Mouse (Mus musculus) MEL (cell line): ENCODE results near the gene Fbxo6. TPM values are rescaled to one million over a fixed set of nuclear protein-coding genes. Genes with fewer than 3 reads are reported as not detected.

Experiments
- DNase-seq: peaks from one replicate; pipeline ENCODE4 v3.0.0; 2011; ENCODE audit warnings: low read depth, low spot score
- H3K27ac ChIP-seq: 2 replicates; pipeline ENCODE4 v1.5.1; 2012; ENCODE audit warnings: low read depth, mild to moderate bottlenecking, control low read depth, low read length, moderate library complexity; ENCODE audit not compliant: control insufficient read depth
- H3K27me3 ChIP-seq, 2 experiments: fragments of 150-350 bp in 1 of 2; sonication (generic) in 1 of 2; 2 replicates each; pipeline ENCODE4 v1.6.1; 2012; ENCODE audit warnings: low read length in 2 of 2, mild to moderate bottlenecking in 2 of 2, improper control_type of control experiment in 1 of 2, moderate library complexity in 1 of 2; ENCODE audit not compliant: insufficient read depth in 2 of 2, control insufficient read depth in 1 of 2
- H3K36me3 ChIP-seq, 2 experiments: 2 replicates each; pipeline ENCODE4 v1.6.1; 2012 to 2014; ENCODE audit warnings: low read length in 2 of 2, improper control_type of control experiment in 1 of 2, inconsistent platforms in 1 of 2, mild to moderate bottlenecking in 1 of 2; ENCODE audit not compliant: insufficient read depth in 2 of 2, control insufficient read depth in 1 of 2
- H3K4me1 ChIP-seq, 2 experiments: fragments of 150-350 bp in 1 of 2; sonication (generic) in 1 of 2; 2 replicates each; pipeline ENCODE4 v1.6.1; 2012; ENCODE audit warnings: low read length in 2 of 2, improper control_type of control experiment in 1 of 2, mild to moderate bottlenecking in 1 of 2; ENCODE audit not compliant: insufficient read depth in 2 of 2, control insufficient read depth in 1 of 2
- H3K4me3 ChIP-seq, 2 experiments: fragments of 150-350 bp in 1 of 2; sonication (generic) in 1 of 2; 2 replicates each; pipeline ENCODE4 v1.5.1; 2012; ENCODE audit warnings: low read depth in 2 of 2, low read length in 2 of 2, mild to moderate bottlenecking in 2 of 2, moderate library complexity in 2 of 2, control low read depth in 1 of 2, improper control_type of control experiment in 1 of 2; ENCODE audit not compliant: control insufficient read depth in 1 of 2, insufficient read depth in 1 of 2
- H3K79me2 ChIP-seq: 2 replicates; pipeline ENCODE4 v1.6.1; 2012; ENCODE audit warnings: mild to moderate bottlenecking, low read length, moderate library complexity; ENCODE audit not compliant: control insufficient read depth, poor library complexity, insufficient read depth
- H3K9ac ChIP-seq: 2 replicates; pipeline ENCODE4 v1.6.1; 2012; ENCODE audit warnings: low read depth, mild to moderate bottlenecking, control low read depth, low read length, moderate library complexity; ENCODE audit not compliant: control insufficient read depth, poor library complexity, severe bottlenecking
- H3K9me3 ChIP-seq: fragments of 150-350 bp; sonication (generic); replicated peaks from 2 replicates; pipeline ENCODE4 v1.6.1; 2012; ENCODE audit warnings: mild to moderate bottlenecking, low read length, improper control_type of control experiment, moderate library complexity; ENCODE audit not compliant: insufficient read depth
- CTCF ChIP-seq, 3 experiments: IDR thresholded peaks in 2 of 3; conservative IDR thresholded peaks in 1 of 3; 2 replicates each; pipeline ENCODE4 v1.5.1; 2011 to 2012; ENCODE audit warnings: low read length in 3 of 3, low read depth in 2 of 3, mild to moderate bottlenecking in 2 of 3, improper control_type of control experiment in 1 of 3, inconsistent platforms in 1 of 3, mixed read lengths in 1 of 3, moderate library complexity in 1 of 3; ENCODE audit not compliant: control insufficient read depth in 1 of 3, insufficient read depth in 1 of 3, poor library complexity in 1 of 3, severe bottlenecking in 1 of 3
- ELF1 ChIP-seq: IDR thresholded peaks from 2 replicates; pipeline ENCODE4 v1.6.1; 2014; ENCODE audit warnings: low read depth, mild to moderate bottlenecking, inconsistent platforms, low read length, improper control_type of control experiment, moderate library complexity
- GABPA ChIP-seq: IDR thresholded peaks from 2 replicates; pipeline ENCODE4 v1.6.1; 2012; ENCODE audit warnings: low read depth, mild to moderate bottlenecking, inconsistent platforms, low read length, improper control_type of control experiment, moderate library complexity
- HCFC1 ChIP-seq: IDR thresholded peaks from 2 replicates; pipeline ENCODE4 v1.6.1; 2012; ENCODE audit warnings: low read depth, mild to moderate bottlenecking, inconsistent platforms, low read length, improper control_type of control experiment, moderate library complexity
- MAZ ChIP-seq: IDR thresholded peaks from 2 replicates; pipeline ENCODE4 v1.6.1; 2012; ENCODE audit warnings: low read depth, mild to moderate bottlenecking, inconsistent platforms, low read length, improper control_type of control experiment
- MXI1 ChIP-seq: IDR thresholded peaks from 2 replicates; pipeline ENCODE4 v1.6.1; 2011; ENCODE audit warnings: mild to moderate bottlenecking, low read depth, low read length, improper control_type of control experiment
- POLR2A ChIP-seq, 2 experiments: IDR thresholded peaks; 2 replicates each; pipeline ENCODE4 v1.6.1; 2011 to 2012; ENCODE audit warnings: low read length in 2 of 2, mild to moderate bottlenecking in 2 of 2, control low read depth in 1 of 2, improper control_type of control experiment in 1 of 2, low read depth in 1 of 2, moderate library complexity in 1 of 2; ENCODE audit not compliant: control insufficient read depth in 1 of 2, insufficient read depth in 1 of 2, poor library complexity in 1 of 2
- POLR2AphosphoS5 ChIP-seq: IDR thresholded peaks from 2 replicates; pipeline ENCODE4 v1.6.1; 2012; ENCODE audit warnings: low read depth, borderline replicate concordance, mild to moderate bottlenecking, inconsistent platforms, low read length, moderate library complexity, mixed read lengths
- RAD21 ChIP-seq: IDR thresholded peaks from 2 replicates; pipeline ENCODE4 v1.6.1; 2011; ENCODE audit warnings: mild to moderate bottlenecking, low read depth, low read length, improper control_type of control experiment
- SMC3 ChIP-seq: IDR thresholded peaks from 2 replicates; pipeline ENCODE4 v1.6.1; 2011; ENCODE audit warnings: low read depth, low read length, improper control_type of control experiment
- TCF12 ChIP-seq: IDR thresholded peaks from 2 replicates; pipeline ENCODE4 v1.6.1; 2014; ENCODE audit warnings: low read depth, mild to moderate bottlenecking, inconsistent platforms, low read length, improper control_type of control experiment, moderate library complexity
- USF1 ChIP-seq: IDR thresholded peaks from 2 replicates; pipeline ENCODE4 v1.6.1; 2014; ENCODE audit warnings: low read depth, mild to moderate bottlenecking, inconsistent platforms, low read length, improper control_type of control experiment, moderate library complexity
- ZC3H11A ChIP-seq: IDR thresholded peaks from 2 replicates; pipeline ENCODE4 v1.6.1; 2012; ENCODE audit warnings: low read depth, mild to moderate bottlenecking, inconsistent platforms, low read length, improper control_type of control experiment
- ZKSCAN1 ChIP-seq: IDR thresholded peaks from 2 replicates; pipeline ENCODE4 v1.6.1; 2012; ENCODE audit warnings: low read depth, mild to moderate bottlenecking, inconsistent platforms, low read length, improper control_type of control experiment, moderate library complexity
- ZNF384 ChIP-seq: IDR thresholded peaks from 2 replicates; pipeline ENCODE4 v1.6.1; 2012; ENCODE audit warnings: low read depth, mild to moderate bottlenecking, inconsistent platforms, low read length, improper control_type of control experiment
- polyA plus RNA-seq, 2 experiments: library from polyadenylated mRNA; stranded (reverse) in 1 of 2; unstranded in 1 of 2; fragments of >175 nt in 1 of 2; fragments of >200 nt in 1 of 2; gene quantifications; 2 replicates each; pipeline versions ENCODE4 v1.2.1 to v1.2.4; 2012; ENCODE audit warnings: low replicate concordance in 2 of 2, low read depth in 1 of 2; ENCODE audit not compliant: insufficient read length in 2 of 2, insufficient read depth in 1 of 2, missing spikeins in 1 of 2
- total RNA-seq: library from RNA; depleted of rRNA; stranded (reverse); fragments of 300-350 nt; gene quantifications from 2 replicates; pipeline ENCODE4 v1.2.3, GENCODE M21; 2012

Fbxo6 gene
- total and polyA plus RNA-seq, 3 experiments: 37.3 to 62.6 TPM; not detected in 1

- H3K27me3 ChIP-seq: no peaks in the 10 kb centered on the region
- H3K4me1 ChIP-seq: peaks cover 0 to 5% of the 10 kb centered on the region in 2 experiments; a peak in 2 of 4 replicates
- no peak overlapping the region for H3K27ac ChIP-seq
- TF ChIP-seq MAZ (0 out of 2 replicates have a peak, but pooled peaks have one; percentile 33), MXI1 (0 out of 2 replicates have a peak, but pooled peaks have one; percentile 16), GABPA (no peak), CTCF (IDR thresholded peaks at IDR 0.05 in 2 of 3, conservative IDR thresholded peaks at IDR 0.05 in 1 of 3; ENCODE audit: control insufficient read depth in 1 of 3, insufficient read depth in 1 of 3, low read depth in 2 of 3, low read length in 3 of 3, poor library complexity in 1 of 3, severe bottlenecking in 1 of 3) (peak; percentile 43 to 62 (median 54)), RAD21 (peak; percentile 3; the same call in 1 of the 2 replicates), SMC3 (peak; percentile 51), POLR2AphosphoS5 (no peak)
- peak; percentile 66 for DNase-seq
- peak overlapping the region; percentile 49 to 68 for H3K4me3 ChIP-seq
- no peaks in the 10 kb centered on the region; a peak in 1 of 4 replicates for H3K36me3 ChIP-seq
- H3K9ac ChIP-seq: peak overlapping the region; percentile 70
- H3K79me2 ChIP-seq: no peaks in the 10 kb centered on the region
- H3K9me3 ChIP-seq: no peaks in the 10 kb centered on the region
Observed at GRCm38 (mm10) chr4:148115467-148115866, 36.5 kb downstream of the Fbxo6 start.

GRCm38 (mm10) chr4:148114758-148115391 lies 37.1 kb downstream of the Fbxo6 start:
- Histone ChIP-seq H3K27ac (no peak overlapping the region), H3K79me2 (no peaks in the 10 kb centered on the region), H3K36me3 (no peaks in the 10 kb centered on the region; a peak in 1 of 4 replicates), H3K4me1 (peaks cover 0 to 5% of the 10 kb centered on the region in 2 experiments; a peak in 2 of 4 replicates), H3K9me3 (no peaks in the 10 kb centered on the region), H3K9ac (peak overlapping the region; percentile 70), H3K27me3 (no peaks in the 10 kb centered on the region), H3K4me3 (peak overlapping the region; percentile 49 to 68)
- peak; percentile 86 for DNase-seq
- TF ChIP-seq MXI1 (no peak), RAD21 (peak; percentile 76), USF1 (no peak), CTCF (IDR thresholded peaks at IDR 0.05 in 2 of 3, conservative IDR thresholded peaks at IDR 0.05 in 1 of 3; ENCODE audit: control insufficient read depth in 1 of 3, insufficient read depth in 1 of 3, low read depth in 2 of 3, low read length in 3 of 3, poor library complexity in 1 of 3, severe bottlenecking in 1 of 3) (peak; percentile 76 to 85 (median 77)), SMC3 (peak; percentile 73), TCF12 (no peak), ELF1 (no peak), ZKSCAN1 (no peak), HCFC1 (0 out of 2 replicates have a peak, but pooled peaks have one; percentile 7), ZC3H11A (peak; percentile 56), POLR2A (IDR thresholded peaks at IDR 0.05; ENCODE audit: control insufficient read depth in 1 of 2, insufficient read depth in 1 of 2, low read depth in 1 of 2, low read length in 2 of 2, poor library complexity in 1 of 2) (no peak), ZNF384 (no peak), MAZ (peak; percentile 54; the same call in 1 of the 2 replicates)
